Mouse (Mus musculus): ENCODE data around the gene Thap11.
A peak's percentile ranks its signal among the peaks of the same experiment; 100 is the strongest.
"Not testable (repeated sequence)": the region's sequence is repeated elsewhere in the genome, so short reads cannot be mapped to it uniquely, and the experiment has no call there.

Thap11 gene

GRCm38 (mm10) chr8:105854715-105855216, at the start of gene Thap11:
Gene Thap11, plus strand, starts transcription at chr8:105855132.
- peak; percentile 69 to 80 for DNase-seq (ENCODE audit: low read depth in 1 of 2, low spot score in 2 of 2)

DNA sequence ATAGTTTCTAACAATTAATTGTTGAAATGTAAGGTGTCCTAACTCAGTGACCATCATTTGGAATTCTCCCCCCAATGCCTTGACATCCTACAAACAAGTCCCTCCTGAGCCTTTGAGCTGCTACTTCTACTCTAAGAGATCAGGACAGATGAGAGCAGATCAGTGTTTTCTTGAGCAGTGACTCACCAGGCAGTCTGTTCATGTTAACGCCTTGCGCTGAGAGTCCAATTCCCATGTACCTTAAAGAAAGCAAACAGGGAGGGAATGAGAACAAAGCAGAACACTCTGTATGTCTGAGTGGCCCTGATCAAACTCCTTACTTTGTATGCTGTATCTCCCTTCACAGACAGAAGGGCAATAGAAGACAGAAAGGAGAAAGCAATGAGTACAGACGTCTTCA, 49.6 kb upstream of the Thap11 start:
- no peak for DNase-seq (ENCODE audit: low read depth in 1 of 2, low spot score in 2 of 2)

DNA sequence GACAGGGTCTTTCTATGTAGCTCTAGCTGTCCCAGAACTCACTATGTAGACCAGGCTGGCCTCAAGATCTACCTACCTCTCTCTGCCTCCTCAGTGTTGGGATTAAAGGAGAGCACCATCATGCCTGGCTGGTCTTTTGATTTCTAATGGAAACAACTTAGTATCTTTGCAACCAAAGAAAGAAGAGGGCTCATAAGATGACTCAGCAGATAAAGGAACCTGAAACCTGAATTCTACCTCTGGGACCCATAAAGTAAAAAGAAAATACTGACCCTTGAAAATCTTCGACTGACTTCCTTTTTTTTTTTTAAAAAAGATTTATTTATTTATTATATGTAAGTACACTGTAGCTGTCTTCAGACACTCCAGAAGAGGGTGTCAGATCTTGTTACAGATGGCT, 49.0 kb upstream of the Thap11 start:
- DNase-seq (ENCODE audit: low read depth in 1 of 2, low spot score in 2 of 2) = no peak

DNA sequence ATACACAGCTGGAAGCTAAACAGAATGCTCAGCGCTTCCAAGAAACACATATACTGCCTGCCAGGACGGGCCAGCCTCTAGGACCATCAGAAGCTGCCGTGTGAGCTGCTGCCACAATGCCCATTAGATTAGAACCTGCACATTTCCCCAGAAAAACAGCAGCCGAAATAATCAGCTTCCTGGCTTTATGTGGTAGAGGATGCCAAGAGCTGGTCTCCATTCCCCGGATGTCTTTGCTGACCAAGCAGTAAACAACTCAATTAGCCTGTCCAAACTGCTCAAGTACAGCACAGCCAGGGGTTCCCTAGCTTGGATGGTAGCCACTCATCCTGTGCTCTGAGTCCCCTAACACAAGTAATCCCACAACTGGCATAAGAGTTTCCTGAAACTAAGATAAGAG, 47.2 kb upstream of the Thap11 start:
- DNase-seq (ENCODE audit: low read depth in 1 of 2, low spot score in 2 of 2) = no peak

DNA sequence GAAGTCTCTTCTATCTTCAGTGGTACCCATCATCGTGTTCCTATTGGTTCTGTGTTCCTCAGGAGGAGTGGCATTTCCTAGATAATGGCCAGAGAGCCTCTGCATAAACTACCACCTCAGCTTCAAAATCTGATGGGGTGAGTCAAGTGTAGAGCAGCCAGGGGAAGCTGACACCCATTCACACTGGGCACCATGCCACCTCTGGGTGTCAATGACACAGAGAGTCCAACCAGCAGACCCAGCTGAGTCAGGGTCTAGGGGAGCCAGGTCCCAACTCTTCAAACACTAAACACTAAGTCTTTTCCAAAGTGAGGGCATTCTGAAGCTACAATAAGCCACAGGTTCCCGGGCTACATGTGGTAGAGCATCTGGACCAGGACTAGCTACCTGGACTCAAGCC, 46.5 kb upstream of the Thap11 start:
- no peak for DNase-seq (ENCODE audit: low read depth in 1 of 2, low spot score in 2 of 2)

DNA sequence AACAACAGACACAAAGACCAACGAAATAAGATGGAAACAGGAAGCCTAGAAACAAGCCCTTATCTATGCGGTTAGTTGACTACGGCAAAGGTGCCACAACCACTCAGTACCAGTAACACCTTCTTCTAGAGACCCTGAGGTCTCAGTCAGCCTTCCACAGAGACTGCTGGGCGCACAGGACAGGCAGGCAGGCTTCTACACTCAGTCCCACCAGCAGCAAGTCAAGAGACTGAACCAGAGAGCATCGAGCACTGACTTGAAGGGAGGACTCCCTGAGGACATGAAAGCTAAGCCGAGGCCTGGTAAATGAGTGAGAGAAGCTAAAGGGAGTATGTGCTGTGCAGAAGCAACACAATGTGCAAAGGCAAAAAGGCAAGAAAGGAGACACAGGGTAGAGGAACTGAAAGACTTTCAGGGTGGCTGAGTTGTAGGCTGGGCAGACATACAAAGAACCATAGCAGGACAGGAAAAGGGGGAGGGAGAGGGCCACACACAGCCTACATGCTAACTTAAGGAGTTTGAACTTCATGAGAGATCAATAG, 44.6 kb upstream of the Thap11 start:
- no peak for DNase-seq (ENCODE audit: low read depth in 1 of 2, low spot score in 2 of 2)

GRCm38 (mm10) chr8:105811061-105811460, 43.9 kb upstream of the Thap11 start:
- DNase-seq (ENCODE audit: low read depth in 1 of 2, low spot score in 2 of 2) = no peak

GRCm38 (mm10) chr8:105811543-105811942, 43.4 kb upstream of the Thap11 start:
- DNase-seq (ENCODE audit: low read depth in 1 of 2, low spot score in 2 of 2) = no peak

DNA sequence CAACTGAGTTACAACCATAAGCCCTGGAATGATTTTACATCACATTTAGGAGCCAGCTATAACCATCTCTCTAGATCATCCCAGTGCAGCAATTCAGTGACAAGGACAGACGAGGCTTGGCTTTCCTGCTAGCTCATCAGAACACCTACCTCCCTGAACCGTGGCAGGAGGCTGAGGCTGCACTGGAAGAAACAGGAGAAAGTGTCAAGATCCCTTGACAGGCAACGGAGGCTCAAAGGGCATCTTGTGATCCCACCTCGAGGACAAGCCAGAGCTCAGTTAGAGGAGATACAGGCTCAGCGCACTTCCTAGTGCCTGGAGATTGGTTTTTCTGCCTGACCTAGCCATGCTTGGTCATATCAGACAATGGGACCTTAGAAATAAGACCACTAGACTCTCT, 42.4 kb upstream of the Thap11 start:
- no peak for DNase-seq (ENCODE audit: low read depth in 1 of 2, low spot score in 2 of 2)

DNA sequence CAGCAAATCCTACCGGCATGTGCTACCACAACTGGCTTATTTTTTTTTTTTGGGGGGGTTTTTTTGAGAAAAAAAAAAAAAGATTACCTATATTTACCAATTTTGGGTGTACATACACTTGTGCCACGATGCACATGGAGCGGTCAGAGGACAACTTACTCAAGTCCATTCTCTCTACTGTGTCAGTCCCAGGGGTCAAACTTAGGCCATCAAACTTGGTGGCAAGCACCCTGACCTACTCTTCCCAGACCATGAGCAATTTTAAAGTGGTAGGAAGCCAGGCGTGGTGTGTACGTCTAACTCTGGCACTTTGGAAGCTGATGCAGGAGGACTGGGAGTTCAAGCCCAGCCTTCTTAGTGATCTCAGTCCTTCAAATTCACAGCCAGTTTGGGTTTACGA, 41.7 kb upstream of the Thap11 start:
- DNase-seq (ENCODE audit: low read depth in 1 of 2, low spot score in 2 of 2) = no peak

GRCm38 (mm10) chr8:105819659-105820058, 35.3 kb upstream of the Thap11 start:
- no peak for DNase-seq (ENCODE audit: low read depth in 1 of 2, low spot score in 2 of 2)

DNA sequence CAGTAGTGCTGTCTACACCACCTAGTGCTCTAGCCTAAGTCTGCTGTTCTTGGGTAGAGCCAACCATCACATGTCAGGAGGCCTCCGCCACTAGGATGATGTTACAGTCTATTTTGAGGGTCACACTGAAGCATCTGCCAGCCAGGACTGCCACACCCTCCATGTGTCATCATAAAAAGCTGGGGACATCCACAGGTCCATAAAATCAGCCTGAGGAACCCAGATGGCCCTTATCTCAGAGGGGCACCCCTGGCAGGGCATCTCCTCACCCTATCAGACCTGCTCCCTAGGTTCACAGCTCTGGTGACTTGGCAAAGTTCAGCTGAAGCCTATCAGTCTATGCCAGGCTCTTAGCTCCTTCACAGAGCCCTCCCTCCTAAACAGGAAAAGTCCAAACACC, 34.0 kb upstream of the Thap11 start:
- DNase-seq (ENCODE audit: low read depth in 1 of 2, low spot score in 2 of 2) = no peak

DNA sequence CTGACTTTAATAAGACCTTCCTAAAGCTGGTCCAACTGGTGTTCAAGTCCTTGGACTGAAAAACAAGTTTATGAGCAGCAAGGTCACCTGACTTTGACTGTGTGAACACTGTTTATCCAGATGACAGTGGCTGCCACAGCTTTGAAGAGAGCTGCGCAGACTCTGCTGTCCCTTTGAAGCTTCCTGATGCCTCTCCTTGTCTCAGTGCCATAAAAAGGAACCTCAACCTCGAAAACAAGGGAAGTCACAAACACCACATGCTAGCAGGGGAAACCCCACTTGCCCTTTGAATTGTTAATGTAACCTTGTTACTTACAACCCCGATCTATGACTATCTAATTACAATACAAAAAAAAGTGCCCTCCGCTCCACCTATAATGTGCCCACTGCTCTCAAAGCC, 29.4 kb upstream of the Thap11 start:
- peak; percentile 6 to 39 for DNase-seq (ENCODE audit: low read depth in 1 of 2, low spot score in 2 of 2)

GRCm38 (mm10) chr8:105826379-105826778, 28.6 kb upstream of the Thap11 start:
- no peak for DNase-seq (ENCODE audit: low read depth in 1 of 2, low spot score in 2 of 2)

DNA sequence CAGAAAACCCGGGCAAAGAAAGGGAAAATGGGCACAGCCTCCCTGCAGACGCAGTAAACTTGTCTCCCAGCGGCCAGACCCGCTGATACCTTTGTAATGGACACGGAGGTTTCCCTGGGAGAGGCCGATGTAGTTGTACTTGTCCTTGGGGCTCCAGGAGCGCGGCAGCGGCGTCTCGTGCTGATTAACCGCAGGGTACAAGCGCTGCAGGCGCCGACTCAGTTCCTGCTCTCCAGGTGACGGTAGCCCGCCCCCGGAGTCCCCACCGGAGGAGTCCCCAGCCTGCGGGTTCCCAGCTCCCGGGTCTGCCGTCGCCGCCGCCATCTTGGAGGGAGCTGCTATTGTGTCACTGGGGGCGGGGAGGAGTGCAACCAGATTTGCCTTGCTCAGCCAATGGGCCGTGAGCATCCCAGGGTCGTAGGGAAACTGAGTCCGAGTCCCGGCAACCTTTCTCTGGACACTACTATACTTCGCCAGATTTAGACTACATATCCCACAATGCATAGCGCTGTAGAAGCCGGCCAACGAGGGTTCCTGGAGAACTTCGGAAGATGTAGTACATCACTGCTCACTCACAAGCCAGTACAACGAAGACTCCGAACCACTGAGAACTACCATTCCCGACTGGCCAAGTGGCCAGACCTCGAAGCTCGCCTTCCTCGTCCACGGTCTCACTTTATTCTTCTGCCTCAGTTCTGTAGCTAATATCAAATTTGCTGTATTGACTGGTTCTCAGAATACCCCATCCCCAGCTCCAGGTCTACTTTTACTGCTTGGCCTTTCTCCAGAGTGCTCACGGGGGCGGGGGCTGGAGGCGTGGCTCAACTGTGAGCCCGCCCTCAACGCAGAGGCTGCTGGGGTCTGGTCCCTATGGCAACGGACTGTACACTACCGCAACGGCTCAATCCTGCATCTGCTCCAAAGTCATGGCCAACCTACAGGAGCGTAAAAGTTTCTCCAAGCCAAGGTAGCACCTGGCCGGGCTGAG, 27.8 kb upstream of the Thap11 start, which contains the start of the genes Ranbp10 and Tsnaxip1:
Gene Ranbp10 (minus strand): TSS at position 490 of the 988 bp plus-strand sequence.
Gene Tsnaxip1 (plus strand): TSS at position 871 of the 988 bp plus-strand sequence.
- peak; percentile 90 to 91 for DNase-seq (ENCODE audit: low read depth in 1 of 2, low spot score in 2 of 2)

- not testable (repeated sequence) for DNase-seq (ENCODE audit: low read depth in 1 of 2, low spot score in 2 of 2)
These were observed 21.2 kb upstream of the Thap11 start for GRCm38 (mm10) chr8:105833740-105834139.

GRCm38 (mm10) chr8:105835318-105835717, 19.6 kb upstream of the Thap11 start:
- DNase-seq (ENCODE audit: low read depth in 1 of 2, low spot score in 2 of 2) = peak in 1 of 2 experiments; percentile 75

DNA sequence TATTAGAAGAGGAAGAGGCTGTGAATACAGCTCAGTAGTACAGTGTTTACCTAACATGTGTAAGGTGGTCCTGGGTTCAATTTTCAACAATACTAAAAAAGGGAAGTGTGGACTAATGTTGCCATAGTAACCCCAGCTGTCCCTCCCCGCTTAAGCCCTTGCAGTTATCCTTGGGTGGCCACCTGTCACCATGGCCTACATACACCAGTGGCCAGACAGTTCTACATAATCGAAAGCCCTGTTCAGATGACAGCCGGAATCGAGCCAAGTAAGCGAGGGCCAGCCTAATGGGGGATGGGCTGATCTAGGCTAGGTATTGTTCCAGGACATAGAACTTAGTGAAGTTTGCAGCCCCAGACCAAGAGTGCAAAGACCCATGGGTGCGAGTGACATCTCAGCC, 17.9 kb upstream of the Thap11 start:
- DNase-seq (ENCODE audit: low read depth in 1 of 2, low spot score in 2 of 2) = no peak

- DNase-seq (ENCODE audit: low read depth in 1 of 2, low spot score in 2 of 2) = no peak
These were observed 15.7 kb upstream of the Thap11 start for GRCm38 (mm10) chr8:105839209-105839608.

DNA sequence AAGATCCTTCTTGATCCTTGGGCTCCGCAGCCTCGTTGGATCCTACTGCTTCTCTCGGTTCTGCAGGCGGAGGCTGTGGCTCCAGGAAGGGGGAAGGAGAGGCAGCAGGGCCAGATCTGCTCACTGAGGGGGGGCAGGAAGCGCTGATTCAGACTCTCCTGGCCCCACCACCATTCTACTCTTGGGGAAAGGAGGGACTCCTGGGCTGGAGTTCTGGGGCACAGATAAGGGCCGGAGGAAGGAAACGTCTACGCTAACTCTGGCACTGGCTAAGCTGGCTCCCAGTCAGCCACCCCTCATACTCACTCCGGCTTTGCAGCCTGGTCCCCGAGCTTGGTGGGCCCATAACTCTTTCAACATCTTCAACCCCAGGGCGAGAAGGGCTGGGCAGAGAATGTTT, 8.3 kb upstream of the Thap11 start:
- DNase-seq (ENCODE audit: low read depth in 1 of 2, low spot score in 2 of 2) = no peak

GRCm38 (mm10) chr8:105850014-105850413, 4.9 kb upstream of the Thap11 start:
- DNase-seq (ENCODE audit: low read depth in 1 of 2, low spot score in 2 of 2) = no peak

DNA sequence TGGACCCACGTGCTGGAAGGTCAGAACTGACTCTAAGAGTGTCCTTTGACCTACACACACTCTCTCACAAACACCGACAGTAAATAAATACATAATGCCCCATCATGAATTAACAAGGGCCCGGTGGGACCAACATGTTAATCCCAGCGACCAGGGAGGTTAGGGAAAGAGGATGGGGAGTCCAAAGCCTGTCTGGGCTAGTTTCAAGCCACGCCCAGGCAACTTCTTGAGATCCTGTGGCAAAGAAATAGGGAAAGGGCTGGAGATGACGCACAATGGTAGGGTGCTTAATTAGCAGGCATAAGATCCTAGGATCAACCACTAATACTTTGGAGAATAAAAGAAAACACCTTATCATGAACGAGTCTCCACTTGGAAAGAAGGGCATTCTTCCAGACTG, 4.3 kb upstream of the Thap11 start:
- DNase-seq (ENCODE audit: low read depth in 1 of 2, low spot score in 2 of 2) = no peak
